Mouse (Mus musculus) colon, adult 2 months (tissue): ENCODE measurements around the gene Acat1. TPM values are rescaled to one million over a fixed set of nuclear protein-coding genes. Genes with fewer than 3 reads are reported as not detected.

ENCODE experiments used
- polyA plus RNA-seq: library from polyadenylated mRNA; depleted of rRNA; stranded (reverse); fragments of >200 nt; gene quantifications from 2 replicates; pipeline ENCODE4 v1.2.3, GENCODE M21; 2012; rRNA removed

Gene Acat1
- 23.1 and 26.5 TPM in 2 replicates for polyA plus RNA-seq

GRCm38 (mm10) chr9:53609968-53610781, at the start of gene Acat1:
TSS of gene Acat1 (minus strand) at chr9:53610382.

GRCm38 (mm10) chr9:53536558-53537320, 73.4 kb downstream of the Acat1 start, which contains the start of the genes Atm and Npat:
TSS of gene Atm (minus strand) at chr9:53536740.
TSS of gene Npat (plus strand) at chr9:53537047.

Other genes starting within 250 kb of the Acat1 start
- 7.5 and 9.3 TPM in 2 replicates for gene Kdelc2, start 226.4 kb downstream of the Acat1 start, polyA plus RNA-seq
- 0.21 and 0.38 TPM in 2 replicates for gene 4930550C14Rik, start 208.1 kb downstream of the Acat1 start, polyA plus RNA-seq
- gene Atm, start 73.6 kb downstream of the Acat1 start, polyA plus RNA-seq = 1.2 TPM in 2 replicates
- gene Npat, start 73.3 kb downstream of the Acat1 start, polyA plus RNA-seq = 1.3 and 1.4 TPM in 2 replicates
- 3.7 and 3.9 TPM in 2 replicates for gene Cul5, start 59.6 kb upstream of the Acat1 start, polyA plus RNA-seq
- gene Rab39, start 95.8 kb upstream of the Acat1 start, polyA plus RNA-seq = 0.12 and 0.15 TPM in 2 replicates
- gene Slc35f2, start 161.2 kb upstream of the Acat1 start, polyA plus RNA-seq = 6.3 and 8.4 TPM in 2 replicates
- gene Sln, start 239.8 kb upstream of the Acat1 start, polyA plus RNA-seq = 1.2 and 1.4 TPM in 2 replicates